Mouse (Mus musculus): ENCODE measurements around the gene Pxdc1. TPM values are rescaled to one million over a fixed set of nuclear protein-coding genes. Genes with fewer than 3 reads are reported as not detected.
A peak's percentile ranks its signal among the peaks of the same experiment; 100 is the strongest.

Gene Pxdc1
- total and polyA plus RNA-seq, 2 experiments from 2014 or later, result 11.3 to 25.2 TPM

- WGBS, result 33% methylated on average over 3 of the region's 3 CpGs
Observed at GRCm38 (mm10) chr13:34627446-34627845, 25.8 kb downstream of the Pxdc1 start.

GRCm38 (mm10) chr13:34624414-34624813, 28.9 kb downstream of the Pxdc1 start:
- WGBS, result 78% methylated on average over 2 of the region's 2 CpGs
- ATAC-seq, result no peak

More at GRCm38 (mm10) chr13:34627446-34627845, 25.8 kb downstream of the Pxdc1 start:
- Histone ChIP-seq H3K27ac (no peak overlapping the region), H3K9me3 (ENCODE audit: low read length) (no peaks in the 10 kb centered on the region), H3K9ac (replicated peaks; ENCODE audit: low read length) (no peak overlapping the region), H3K4me3 (ENCODE audit: low read length) (no peak overlapping the region), H3K27me3 (ENCODE audit: insufficient read depth, low read length) (no peaks in the 10 kb centered on the region), H3K4me2 (ENCODE audit: low read depth, low read length) (no peak overlapping the region), H3K36me3 (ENCODE audit: insufficient read depth, low read length) (no peaks in the 10 kb centered on the region), H3K4me1 (ENCODE audit: insufficient read depth, low read length) (no peaks in the 10 kb centered on the region)
- ATAC-seq (no peak), DNase-seq (ENCODE audit: low spot score) (no peak)
- TF ChIP-seq CTCF (IDR thresholded peaks at IDR 0.05; ENCODE audit: low read depth), result no peak

GRCm38 (mm10) chr13:34612402-34612801, 40.9 kb downstream of the Pxdc1 start:
- 60% methylated on average over 2 of the region's 2 CpGs for WGBS
- TF ChIP-seq CTCF (IDR thresholded peaks at IDR 0.05; ENCODE audit: low read depth), result no peak
- H3K9me3 ChIP-seq (ENCODE audit: low read length), result no peaks in the 10 kb centered on the region
- H3K36me3 ChIP-seq (ENCODE audit: insufficient read depth, low read length), result no peaks in the 10 kb centered on the region
- H3K27me3 ChIP-seq (ENCODE audit: insufficient read depth, low read length), result no peaks in the 10 kb centered on the region
- no peak for ATAC-seq
- peak; percentile 39 for DNase-seq (ENCODE audit: low spot score)
- no peak overlapping the region for H3K27ac ChIP-seq
- H3K4me2 ChIP-seq (ENCODE audit: low read depth, low read length), result no peak overlapping the region
- H3K4me1 ChIP-seq (ENCODE audit: insufficient read depth, low read length), result no peaks in the 10 kb centered on the region
- no peak overlapping the region for H3K4me3 ChIP-seq (ENCODE audit: low read length)
- no peak overlapping the region for H3K9ac ChIP-seq (replicated peaks; ENCODE audit: low read length)

More at GRCm38 (mm10) chr13:34624414-34624813, 28.9 kb downstream of the Pxdc1 start:
- no peaks in the 10 kb centered on the region for H3K27me3 ChIP-seq (ENCODE audit: insufficient read depth, low read length)
- H3K36me3 ChIP-seq (ENCODE audit: insufficient read depth, low read length), result no peaks in the 10 kb centered on the region
- no peak overlapping the region for H3K4me2 ChIP-seq (ENCODE audit: low read depth, low read length)
- H3K4me3 ChIP-seq (ENCODE audit: low read length), result no peak overlapping the region
- H3K27ac ChIP-seq, result no peak overlapping the region
- TF ChIP-seq CTCF (IDR thresholded peaks at IDR 0.05; ENCODE audit: low read depth), result no peak
- H3K4me1 ChIP-seq (ENCODE audit: insufficient read depth, low read length), result no peaks in the 10 kb centered on the region
- H3K9me3 ChIP-seq (ENCODE audit: low read length), result no peaks in the 10 kb centered on the region
- no peak overlapping the region for H3K9ac ChIP-seq (replicated peaks; ENCODE audit: low read length)
- no peak for DNase-seq (ENCODE audit: low spot score)

GRCm38 (mm10) chr13:34609711-34610110, 43.6 kb downstream of the Pxdc1 start:
- H3K27me3 ChIP-seq (ENCODE audit: insufficient read depth, low read length), result no peaks in the 10 kb centered on the region
- H3K36me3 ChIP-seq (ENCODE audit: insufficient read depth, low read length), result no peaks in the 10 kb centered on the region
- no peak overlapping the region for H3K4me3 ChIP-seq (ENCODE audit: low read length)
- WGBS, result 21% methylated on average over 1 of the region's 1 CpGs
- ATAC-seq (no peak), DNase-seq (ENCODE audit: low spot score) (no peak)
- no peak overlapping the region for H3K4me2 ChIP-seq (ENCODE audit: low read depth, low read length)
- H3K9me3 ChIP-seq (ENCODE audit: low read length), result no peaks in the 10 kb centered on the region
- no peaks in the 10 kb centered on the region for H3K4me1 ChIP-seq (ENCODE audit: insufficient read depth, low read length)
- no peak for TF ChIP-seq CTCF (IDR thresholded peaks at IDR 0.05; ENCODE audit: low read depth)
- no peak overlapping the region for H3K27ac ChIP-seq
- no peak overlapping the region for H3K9ac ChIP-seq (replicated peaks; ENCODE audit: low read length)

GRCm38 (mm10) chr13:34607079-34607478, 46.2 kb downstream of the Pxdc1 start:
- Histone ChIP-seq H3K27ac (no peak overlapping the region), H3K4me2 (ENCODE audit: low read depth, low read length) (no peak overlapping the region), H3K9me3 (ENCODE audit: low read length) (no peaks in the 10 kb centered on the region), H3K36me3 (ENCODE audit: insufficient read depth, low read length) (no peaks in the 10 kb centered on the region), H3K4me1 (ENCODE audit: insufficient read depth, low read length) (no peaks in the 10 kb centered on the region), H3K27me3 (ENCODE audit: insufficient read depth, low read length) (no peaks in the 10 kb centered on the region), H3K9ac (replicated peaks; ENCODE audit: low read length) (no peak overlapping the region), H3K4me3 (ENCODE audit: low read length) (no peak overlapping the region)
- ATAC-seq (no peak), DNase-seq (ENCODE audit: low spot score) (no peak)
- no peak for TF ChIP-seq CTCF (IDR thresholded peaks at IDR 0.05; ENCODE audit: low read depth)
- WGBS, result 36% methylated on average over 2 of the region's 2 CpGs

- H3K9ac ChIP-seq (replicated peaks; ENCODE audit: low read length), result no peak overlapping the region
- no peaks in the 10 kb centered on the region for H3K36me3 ChIP-seq (ENCODE audit: insufficient read depth, low read length)
- no peaks in the 10 kb centered on the region for H3K9me3 ChIP-seq (ENCODE audit: low read length)
- no peaks in the 10 kb centered on the region for H3K4me1 ChIP-seq (ENCODE audit: insufficient read depth, low read length)
- no peak overlapping the region for H3K4me2 ChIP-seq (ENCODE audit: low read depth, low read length)
- TF ChIP-seq CTCF (IDR thresholded peaks at IDR 0.05; ENCODE audit: low read depth), result no peak
- WGBS, result 40% methylated on average over 3 of the region's 3 CpGs
- no peak for DNase-seq (ENCODE audit: low spot score)
- ATAC-seq, result peak; percentile 52; the same call in 1 of the 2 replicates
- no peaks in the 10 kb centered on the region for H3K27me3 ChIP-seq (ENCODE audit: insufficient read depth, low read length)
- no peak overlapping the region for H3K27ac ChIP-seq
- no peak overlapping the region for H3K4me3 ChIP-seq (ENCODE audit: low read length)
Observed at GRCm38 (mm10) chr13:34605884-34606283, 47.4 kb downstream of the Pxdc1 start.

- peak; percentile 64 for DNase-seq (ENCODE audit: low spot score)
- 66% methylated on average over 5 of the region's 5 CpGs for WGBS
- H3K27ac ChIP-seq, result no peak overlapping the region
- H3K4me2 ChIP-seq (ENCODE audit: low read depth, low read length), result no peak overlapping the region
- no peaks in the 10 kb centered on the region for H3K27me3 ChIP-seq (ENCODE audit: insufficient read depth, low read length)
- ATAC-seq, result peak; percentile 72
- TF ChIP-seq CTCF (IDR thresholded peaks at IDR 0.05; ENCODE audit: low read depth), result peak; percentile 60
- no peak overlapping the region for H3K9ac ChIP-seq (replicated peaks; ENCODE audit: low read length)
- no peaks in the 10 kb centered on the region for H3K36me3 ChIP-seq (ENCODE audit: insufficient read depth, low read length)
- no peaks in the 10 kb centered on the region for H3K4me1 ChIP-seq (ENCODE audit: insufficient read depth, low read length)
- H3K9me3 ChIP-seq (ENCODE audit: low read length), result no peaks in the 10 kb centered on the region
- H3K4me3 ChIP-seq (ENCODE audit: low read length), result no peak overlapping the region
Observed at GRCm38 (mm10) chr13:34605206-34605605, 48.1 kb downstream of the Pxdc1 start.

Measured in hindbrain, postnatal 0 days (tissue).